10 mouse cellular contexts compared by ENCODE assay signal in the genomic region with DNA sequence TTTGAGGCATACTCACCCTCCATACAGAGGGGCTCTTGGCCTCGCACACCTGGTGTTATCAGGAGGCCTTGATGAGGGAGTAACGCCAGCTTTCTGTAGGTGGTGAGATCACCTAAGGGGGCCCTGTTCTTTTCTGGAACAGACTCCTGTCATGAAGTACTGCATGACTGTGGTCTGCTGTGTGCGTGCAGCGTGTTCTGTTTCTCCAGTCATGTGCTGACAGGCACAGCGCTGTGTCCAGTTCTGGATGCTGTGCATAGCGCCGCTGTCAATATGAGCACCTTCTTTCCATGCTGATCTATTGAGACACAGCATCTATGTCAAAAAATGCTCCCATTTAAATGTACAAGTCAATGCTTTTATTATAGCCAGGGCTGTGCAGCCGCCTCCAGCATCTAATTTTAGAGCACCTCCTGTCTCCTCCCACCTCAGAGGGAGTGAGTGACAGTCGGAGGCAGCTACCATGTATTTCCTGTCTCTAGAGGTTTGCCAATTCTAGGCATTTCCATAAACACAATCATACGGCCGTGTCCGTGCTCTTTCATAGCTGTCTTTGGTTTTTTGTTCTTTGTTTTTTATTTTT. TPM values are rescaled to one million over a fixed set of nuclear protein-coding genes. Genes with fewer than 3 reads are reported as not detected.
DNase-seq lines count a peak whose midpoint lies in the region; TF ChIP-seq lines count a peak whose summit lies in the region.
"Had no signal": no experiment of that assay in that cellular context is flagged by ENCODE, and none has a peak within 500 bp of the region (broad histone marks: within the 10 kb centered on the region; RNA-seq: fewer than 3 reads in every experiment).

No protein-coding gene starts in this region.

- peaks cover 0 to 48% of the 10 kb centered on the region in 2 experiments; a peak in 2 of 4 replicates for H3K36me3 ChIP-seq in MEL (ENCODE audit: control insufficient read depth in 1 of 2, insufficient read depth in 2 of 2, low read length in 2 of 2)

- H3K4me1 ChIP-seq in MEL (ENCODE audit: control insufficient read depth in 1 of 2, insufficient read depth in 2 of 2, low read length in 2 of 2), result peaks cover 20 to 61% of the 10 kb centered on the region in 2 experiments

- H3K9me3 ChIP-seq in MEL (replicated peaks; ENCODE audit: insufficient read depth, low read length), result no peaks in the 10 kb centered on the region

- TF ChIP-seq POLR2A in MEL (IDR thresholded peaks at IDR 0.05; ENCODE audit: control insufficient read depth in 1 of 2, insufficient read depth in 1 of 2, low read depth in 1 of 2, low read length in 2 of 2, poor library complexity in 1 of 2), result no peak

- no peak for TF ChIP-seq EP300 in MEL (IDR thresholded peaks at IDR 0.05; ENCODE audit: low read depth in 1 of 2, low read length in 2 of 2)

- H3K27me3 ChIP-seq in MEL (ENCODE audit: control insufficient read depth in 1 of 2, insufficient read depth in 2 of 2, low read length in 2 of 2), result no peaks in the 10 kb centered on the region

- no peak for TF ChIP-seq CTCF in layer of hippocampus, adult 2 months (conservative IDR thresholded peaks at IDR 0.05)
- no peak for TF ChIP-seq CTCF in MEL (IDR thresholded peaks at IDR 0.05 in 2 of 3, conservative IDR thresholded peaks at IDR 0.05 in 1 of 3; ENCODE audit: control insufficient read depth in 1 of 3, insufficient read depth in 1 of 3, low read depth in 2 of 3, low read length in 3 of 3, poor library complexity in 1 of 3, severe bottlenecking in 1 of 3)

- no peak overlapping the region for H3K9ac ChIP-seq in MEL (ENCODE audit: control insufficient read depth, low read depth, low read length, poor library complexity, severe bottlenecking)

- H3K4me3 ChIP-seq in layer of hippocampus, adult 2 months, result no peak overlapping the region; the same call in 1 of the 2 replicates
- H3K4me3 ChIP-seq in MEL (ENCODE audit: control insufficient read depth in 1 of 2, insufficient read depth in 1 of 2, low read depth in 2 of 2, low read length in 2 of 2), result no peak overlapping the region

- H3K27ac ChIP-seq in layer of hippocampus, adult 2 months, result peak overlapping the region; percentile 89
- no peak overlapping the region for H3K27ac ChIP-seq in MEL (ENCODE audit: control insufficient read depth, low read depth, low read length)

- no peak for TF ChIP-seq RAD21 in MEL (IDR thresholded peaks at IDR 0.05; ENCODE audit: low read depth, low read length)

- DNase-seq in cerebellum, postnatal 25 days, result peak; percentile 33 to 40
- DNase-seq in cerebellum, adult 11 months, result no peak
- DNase-seq in layer of hippocampus, adult 2 months (ENCODE audit: low spot score in 2 of 2), result peak; percentile 60 to 74
- DNase-seq in layer of hippocampus, postnatal 36 days, result no peak
- peak; percentile 49 for DNase-seq in MEL (ENCODE audit: low read depth, low spot score)
- DNase-seq in left cerebral cortex, postnatal 36 days (ENCODE audit: low spot score in 2 of 2), result peak; percentile 62 to 67
- DNase-seq in embryo, embryonic 11 days, result no peak
- DNase-seq in neural tube, embryonic 10.5 days (ENCODE audit: extremely low spot score, low spot score), result no peak
- DNase-seq: B cell, adult 2 months; lung, postnatal 36 days had no signal

- H3K79me2 ChIP-seq in MEL (ENCODE audit: control insufficient read depth, insufficient read depth, low read length, poor library complexity), result no peaks in the 10 kb centered on the region

- intact Hi-C loops in left cerebral cortex, postnatal 36 days (cut with DNase I), result no loop called here

TF ChIP-seq in MEL, 35 proteins besides CTCF, POLR2A, EP300 and RAD21:
- TF ChIP-seq E2F4 (IDR thresholded peaks at IDR 0.05; ENCODE audit: borderline replicate concordance, low read depth, low read length), result no peak
- no peak for TF ChIP-seq SIN3A (IDR thresholded peaks at IDR 0.05; ENCODE audit: low read length)

RNA-seq across cellular contexts. Expression of gene Cry2, which starts 8.7 kb away (rescaled TPM):
- total RNA-seq in layer of hippocampus, adult 2 months (2021), result 100 to 1,000 TPM; 105 to 108 TPM
- total RNA-seq in layer of hippocampus, postnatal 36 days (2021), result 100 to 1,000 TPM in 1 of 2 experiments, 10 to 100 TPM in 1; 93.7 to 101 TPM
- total RNA-seq in MEL (2012; rRNA removed), result 13.3 and 16.4 TPM in 2 replicates
- 10 to 100 TPM in 1 of 2 experiments, not detected in 1; 36.2 TPM for polyA plus RNA-seq in MEL (2012; ENCODE audit: insufficient read depth in 1 of 2, insufficient read length in 2 of 2, low read depth in 1 of 2, low replicate concordance in 2 of 2, missing spikeins in 1 of 2)
- total RNA-seq in left cerebral cortex, postnatal 36 days (2021), result 100 to 1,000 TPM; 109 to 122 TPM

RNA-seq across cellular contexts. Expression of gene Slc35c1, which starts 17.8 kb away (rescaled TPM):
- 10 to 100 TPM; 14.0 to 15.7 TPM for total RNA-seq in layer of hippocampus, adult 2 months (2021)
- total RNA-seq in layer of hippocampus, postnatal 36 days (2021), result 10 to 100 TPM; 13.3 to 14.5 TPM
- 14.4 and 16.8 TPM in 2 replicates for total RNA-seq in MEL (2012; rRNA removed)
- 10 to 100 TPM in 1 of 2 experiments, not detected in 1; 64.5 TPM for polyA plus RNA-seq in MEL (2012; ENCODE audit: insufficient read depth in 1 of 2, insufficient read length in 2 of 2, low read depth in 1 of 2, low replicate concordance in 2 of 2, missing spikeins in 1 of 2)
- total RNA-seq in left cerebral cortex, postnatal 36 days (2021), result 10 to 100 TPM; 17.0 to 18.4 TPM

RNA-seq across cellular contexts. Expression of gene Mapk8ip1, which starts 41.4 kb away (rescaled TPM):
- total RNA-seq in layer of hippocampus, adult 2 months (2021), result 100 to 1,000 TPM; 338 to 354 TPM
- total RNA-seq in layer of hippocampus, postnatal 36 days (2021), result 100 to 1,000 TPM; 336 to 345 TPM
- total RNA-seq in MEL (2012; rRNA removed), result 1.5 and 2.5 TPM in 2 replicates
- 1 to 10 TPM in 1 of 2 experiments, not detected in 1; 3.8 TPM for polyA plus RNA-seq in MEL (2012; ENCODE audit: insufficient read depth in 1 of 2, insufficient read length in 2 of 2, low read depth in 1 of 2, low replicate concordance in 2 of 2, missing spikeins in 1 of 2)
- 100 to 1,000 TPM; 344 to 389 TPM for total RNA-seq in left cerebral cortex, postnatal 36 days (2021)

Comparison
In these comparisons a context has a peak if more than half of its experiments do, and no peak if none do; other contexts are left out.
1. DNase-seq: peak in cerebellum, postnatal 25 days (2 of 2), layer of hippocampus, adult 2 months (2 of 2), MEL (single experiment) and left cerebral cortex, postnatal 36 days (2 of 2); none in cerebellum, adult 11 months (single experiment), layer of hippocampus, postnatal 36 days (0 of 2), embryo, embryonic 11 days (single experiment) and neural tube, embryonic 10.5 days (single experiment).
2. RNA of gene Mapk8ip1, which starts 41.4 kb away (total RNA-seq): 344 to 389 TPM in left cerebral cortex, postnatal 36 days, 338 to 354 TPM in layer of hippocampus, adult 2 months and 336 to 345 TPM in layer of hippocampus, postnatal 36 days; 1.5 to 2.5 TPM in MEL; every median in the first group is over 10 times any median in the second.